Mouse (Mus musculus) activated CD4-positive, CD25-positive, alpha-beta regulatory T cell, adult 4 months (primary cell): Measurements from ENCODE around the gene Ifit1bl2. TPM values are rescaled to one million over a fixed set of nuclear protein-coding genes. Genes with fewer than 3 reads are reported as not detected.

Experiments
- polyA plus RNA-seq, 2 experiments: library from polyadenylated mRNA; unstranded; fragments of 100-300 nt; shearing (Covaris generic); gene quantifications; one replicate each; pipeline ENCODE4 v1.2.1; 2017

Ifit1bl2 gene
- polyA plus RNA-seq, 2 experiments from 2014 or later = 0.57 to 0.73 TPM

Other genes starting within 250 kb of the Ifit1bl2 start
- not detected for gene Ch25h, start 165.6 kb downstream of the Ifit1bl2 start, polyA plus RNA-seq
- gene Lipa, start 113.3 kb downstream of the Ifit1bl2 start, polyA plus RNA-seq = 100 to 1,000 TPM in 1 of 2 experiments, 10 to 100 TPM in 1; 98.8 to 105 TPM
- gene Ifit2, start 90.0 kb downstream of the Ifit1bl2 start, polyA plus RNA-seq = 10 to 100 TPM; 25.6 to 26.6 TPM
- gene Ifit3, start 57.2 kb downstream of the Ifit1bl2 start, polyA plus RNA-seq = 10 to 100 TPM; 42.8 to 58.3 TPM
- gene Ifit1bl1, start 38.8 kb downstream of the Ifit1bl2 start, polyA plus RNA-seq = 10 to 100 TPM; 76.0 to 92.6 TPM
- gene Ifit3b, start 32.8 kb downstream of the Ifit1bl2 start, polyA plus RNA-seq = 10 to 100 TPM in 1 of 2 experiments, 1 to 10 TPM in 1; 6.8 to 10.8 TPM
- gene Ifit1, start 128 bp upstream of the Ifit1bl2 start, polyA plus RNA-seq = 10 to 100 TPM; 46.7 to 71.6 TPM
- gene Slc16a12, start 106.5 kb upstream of the Ifit1bl2 start, polyA plus RNA-seq = not detected
- 1 to 10 TPM in 1 of 2 experiments, under 1 TPM in 1; 0.53 to 1.1 TPM for gene Pank1, start 238.7 kb upstream of the Ifit1bl2 start, polyA plus RNA-seq